ENCODE assay signal across 9 mouse cellular contexts in genomic region chr6:113480555-113481373, GRCm38 (mm10). TPM values are rescaled to one million over a fixed set of nuclear protein-coding genes. Genes with fewer than 3 reads are reported as not detected.
DNase-seq lines count a peak whose midpoint lies in the region; ATAC-seq and TF ChIP-seq lines count a peak whose summit lies in the region.
"Had no signal": no experiment of that assay in that cellular context is flagged by ENCODE, and none has a peak within 500 bp of the region (broad histone marks: within the 10 kb centered on the region; RNA-seq: fewer than 3 reads in every experiment).

No protein-coding gene starts in this region.

- 0 out of 2 replicates have a peak overlapping the region, but pooled peaks have one; percentile 14 for H3K9ac ChIP-seq in heart, postnatal 0 days (replicated peaks; ENCODE audit: low read depth, low read length)
- H3K9ac ChIP-seq in forebrain, embryonic 13.5 days = no peak overlapping the region
- no peak overlapping the region for H3K9ac ChIP-seq in midbrain, postnatal 0 days (replicated peaks; ENCODE audit: low read length, poor library complexity, severe bottlenecking)

- no peak for TF ChIP-seq EP300 in heart, postnatal 0 days (IDR thresholded peaks at IDR 0.05; ENCODE audit: low read depth)

- peaks cover 23% of the 10 kb centered on the region for H3K4me1 ChIP-seq in heart, postnatal 0 days (ENCODE audit: control insufficient read depth, insufficient read depth)
- peaks cover 31% of the 10 kb centered on the region for H3K4me1 ChIP-seq in forebrain, embryonic 13.5 days
- peaks cover 10% of the 10 kb centered on the region; the same call in 1 of the 2 replicates for H3K4me1 ChIP-seq in midbrain, postnatal 0 days (ENCODE audit: insufficient read depth, low read length)

- H3K9me3 ChIP-seq in heart, postnatal 0 days (replicated peaks; ENCODE audit: control insufficient read depth, low read length) = no peaks in the 10 kb centered on the region
- H3K9me3 ChIP-seq in forebrain, embryonic 13.5 days (replicated peaks) = no peaks in the 10 kb centered on the region
- H3K9me3 ChIP-seq in midbrain, postnatal 0 days (ENCODE audit: low read length) = no peaks in the 10 kb centered on the region

- peak overlapping the region; percentile 6; the same call in 1 of the 2 replicates for H3K4me2 ChIP-seq in heart, postnatal 0 days (ENCODE audit: low read depth, low read length)
- no peak overlapping the region for H3K4me2 ChIP-seq in forebrain, embryonic 13.5 days
- H3K4me2 ChIP-seq in midbrain, postnatal 0 days (ENCODE audit: low read depth, low read length, poor library complexity, severe bottlenecking) = no peak overlapping the region

- 37% methylated on average over 18 of the region's 18 CpGs for WGBS in heart, postnatal 0 days
- WGBS in forebrain, embryonic 13.5 days = 70% methylated on average over 18 of the region's 18 CpGs
- WGBS in midbrain, postnatal 0 days = 69% methylated on average over 18 of the region's 18 CpGs

- H3K4me3 ChIP-seq in heart, postnatal 0 days (ENCODE audit: low read depth, low read length) = no peak overlapping the region
- no peak overlapping the region for H3K4me3 ChIP-seq in forebrain, embryonic 13.5 days
- no peak overlapping the region for H3K4me3 ChIP-seq in midbrain, postnatal 0 days (ENCODE audit: low read depth, low read length)

- peak; percentile 40 for ATAC-seq in heart, postnatal 0 days (ENCODE audit: insufficient read depth, low read depth)
- ATAC-seq in forebrain, embryonic 13.5 days = no peak
- no peak for ATAC-seq in midbrain, postnatal 0 days (ENCODE audit: low FRiP score)

- peak overlapping the region; percentile 84 for H3K27ac ChIP-seq in heart, postnatal 0 days (ENCODE audit: low read depth)
- no peak overlapping the region for H3K27ac ChIP-seq in forebrain, embryonic 13.5 days
- no peak overlapping the region for H3K27ac ChIP-seq in midbrain, postnatal 0 days (ENCODE audit: low read depth, low read length)

- peak; percentile 23 to 35 for DNase-seq in heart, adult 9 months (ENCODE audit: low spot score in 2 of 2)
- no peak for DNase-seq in heart, adult 11 months
- peak; percentile 78 for DNase-seq in adipocyte (ENCODE audit: low spot score)
- DNase-seq in heart, postnatal 0 days (ENCODE audit: low spot score) = peak; percentile 74
- peak; percentile 28 for DNase-seq in lung, postnatal 14 days
- no peak for DNase-seq in frontal cortex, postnatal 25 days (ENCODE audit: low spot score in 2 of 2)
- DNase-seq in midbrain, postnatal 0 days (ENCODE audit: low spot score) = no peak
- DNase-seq: thymus, postnatal 14 days had no signal

- TF ChIP-seq CTCF in heart, postnatal 0 days (IDR thresholded peaks at IDR 0.05; ENCODE audit: low read depth) = no peak
- TF ChIP-seq CTCF in midbrain, postnatal 0 days (IDR thresholded peaks at IDR 0.05) = no peak

- H3K27me3 ChIP-seq in heart, postnatal 0 days (ENCODE audit: control insufficient read depth, insufficient read depth, low read length) = no peaks in the 10 kb centered on the region
- peaks cover 18% of the 10 kb centered on the region for H3K27me3 ChIP-seq in forebrain, embryonic 13.5 days
- H3K27me3 ChIP-seq in midbrain, postnatal 0 days (ENCODE audit: insufficient read depth, low read length) = 0 out of 2 replicates have a peak, but pooled peaks cover 3% of the 10 kb centered on the region

- no peaks in the 10 kb centered on the region for H3K36me3 ChIP-seq in heart, postnatal 0 days (replicated peaks; ENCODE audit: control insufficient read depth, insufficient read depth, low read length)
- H3K36me3 ChIP-seq in forebrain, embryonic 13.5 days (ENCODE audit: poor library complexity, severe bottlenecking) = no peaks in the 10 kb centered on the region
- H3K36me3 ChIP-seq in midbrain, postnatal 0 days (ENCODE audit: insufficient read depth, low read length) = peaks cover under 1% of the 10 kb centered on the region; the same call in 1 of the 2 replicates

RNA-seq across cellular contexts. Expression of gene Creld1, which starts 2.3 kb away (rescaled TPM):
- 27.1 and 34.5 TPM in 2 replicates for total RNA-seq in heart, postnatal 0 days (2014; rRNA removed; ENCODE audit: low replicate concordance)
- polyA plus RNA-seq in heart, postnatal 0 days (2015; fragmentation: Nextera tagmentation; extraction: Ambion mirVana) = 27.5 and 32.1 TPM in 2 replicates
- 47.4 and 47.5 TPM in 2 replicates for polyA plus RNA-seq in forebrain, embryonic 13.5 days (2015; fragmentation: Nextera tagmentation; extraction: Ambion mirVana)
- total RNA-seq in midbrain, postnatal 0 days (2014; rRNA removed) = 39.4 and 43.0 TPM in 2 replicates
- polyA plus RNA-seq in midbrain, postnatal 0 days (2015; fragmentation: Nextera tagmentation; extraction: Ambion mirVana) = 56.6 and 60.4 TPM in 2 replicates

RNA-seq across cellular contexts. Expression of gene Il17rc, which starts 9.5 kb away (rescaled TPM):
- 20.3 and 22.1 TPM in 2 replicates for total RNA-seq in heart, postnatal 0 days (2014; rRNA removed; ENCODE audit: low replicate concordance)
- 11.6 and 12.1 TPM in 2 replicates for polyA plus RNA-seq in heart, postnatal 0 days (2015; fragmentation: Nextera tagmentation; extraction: Ambion mirVana)
- 0.84 and 1.4 TPM in 2 replicates for polyA plus RNA-seq in forebrain, embryonic 13.5 days (2015; fragmentation: Nextera tagmentation; extraction: Ambion mirVana)
- total RNA-seq in midbrain, postnatal 0 days (2014; rRNA removed) = 4.7 and 11.6 TPM in 2 replicates
- 4.1 and 4.2 TPM in 2 replicates for polyA plus RNA-seq in midbrain, postnatal 0 days (2015; fragmentation: Nextera tagmentation; extraction: Ambion mirVana)

RNA-seq across cellular contexts. Expression of gene Prrt3, which starts 21.0 kb away (rescaled TPM):
- total RNA-seq in heart, postnatal 0 days (2014; rRNA removed; ENCODE audit: low replicate concordance) = not detected in 2 replicates
- 0.07 and 0.20 TPM in 2 replicates for polyA plus RNA-seq in heart, postnatal 0 days (2015; fragmentation: Nextera tagmentation; extraction: Ambion mirVana)
- 2.8 and 3.1 TPM in 2 replicates for polyA plus RNA-seq in forebrain, embryonic 13.5 days (2015; fragmentation: Nextera tagmentation; extraction: Ambion mirVana)
- total RNA-seq in midbrain, postnatal 0 days (2014; rRNA removed) = 29.4 and 39.3 TPM in 2 replicates
- 18.4 and 20.7 TPM in 2 replicates for polyA plus RNA-seq in midbrain, postnatal 0 days (2015; fragmentation: Nextera tagmentation; extraction: Ambion mirVana)

RNA-seq across cellular contexts. Expression of gene Il17re, which starts 22.5 kb away (rescaled TPM):
- 0.70 and 2.2 TPM in 2 replicates for total RNA-seq in heart, postnatal 0 days (2014; rRNA removed; ENCODE audit: low replicate concordance)
- 0.85 and 0.91 TPM in 2 replicates for polyA plus RNA-seq in heart, postnatal 0 days (2015; fragmentation: Nextera tagmentation; extraction: Ambion mirVana)
- polyA plus RNA-seq in forebrain, embryonic 13.5 days (2015; fragmentation: Nextera tagmentation; extraction: Ambion mirVana) = 0.05 TPM in 1 of 2 replicates, not detected in the other
- total RNA-seq in midbrain, postnatal 0 days (2014; rRNA removed) = 0.49 TPM in 1 of 2 replicates, not detected in the other
- 0.48 and 0.77 TPM in 2 replicates for polyA plus RNA-seq in midbrain, postnatal 0 days (2015; fragmentation: Nextera tagmentation; extraction: Ambion mirVana)

RNA-seq across cellular contexts. Expression of gene Jagn1, which starts 38.4 kb away (rescaled TPM):
- 15.3 and 40.6 TPM in 2 replicates for total RNA-seq in heart, postnatal 0 days (2014; rRNA removed; ENCODE audit: low replicate concordance)
- 52.4 and 56.6 TPM in 2 replicates for polyA plus RNA-seq in heart, postnatal 0 days (2015; fragmentation: Nextera tagmentation; extraction: Ambion mirVana)
- polyA plus RNA-seq in forebrain, embryonic 13.5 days (2015; fragmentation: Nextera tagmentation; extraction: Ambion mirVana) = 86.0 and 92.1 TPM in 2 replicates
- 43.6 and 48.6 TPM in 2 replicates for total RNA-seq in midbrain, postnatal 0 days (2014; rRNA removed)
- 80.4 and 85.4 TPM in 2 replicates for polyA plus RNA-seq in midbrain, postnatal 0 days (2015; fragmentation: Nextera tagmentation; extraction: Ambion mirVana)

Comparison
In these comparisons a context has a peak if more than half of its experiments do, and no peak if none do; other contexts are left out.
1. DNase-seq: peak in heart, adult 9 months (2 of 2), adipocyte (single experiment), heart, postnatal 0 days (single experiment) and lung, postnatal 14 days (single experiment); none in heart, adult 11 months (single experiment), frontal cortex, postnatal 25 days (0 of 2) and midbrain, postnatal 0 days (single experiment).